Mouse (Mus musculus): ENCODE measurements at regions not wholly inside any gene's neighbourhood (a gene's known extent, or its start where the extent isn't known, plus 50 kb on each side); places are given as distances from the start of the nearest gene placed in this dataset.
A peak's percentile ranks its signal among the peaks of the same experiment; 100 is the strongest.

- no peak for TF ChIP-seq EP300 (IDR thresholded peaks at IDR 0.05; ENCODE audit: low read depth)
- peak; percentile 91 for TF ChIP-seq CTCF (IDR thresholded peaks at IDR 0.05; ENCODE audit: low read depth)
Measured at GRCm38 (mm10) chr13:93243076-93243475, 50.9 kb upstream of the Tent2 start.
